Mouse (Mus musculus): ENCODE data around the gene Bpifa2. TPM values are rescaled to one million over a fixed set of nuclear protein-coding genes. Genes with fewer than 3 reads are reported as not detected.
"Not testable (repeated sequence)": the region's sequence is repeated elsewhere in the genome, so short reads cannot be mapped to it uniquely, and the experiment has no call there.

Gene Bpifa2
- polyA plus RNA-seq, 1 experiment from 2014 or later = not detected

- Histone ChIP-seq H3K4me1 (replicated peaks) (no peaks in the 10 kb centered on the region), H3K4me3 (replicated peaks) (no peak overlapping the region), H3K9ac (no peak overlapping the region), H3K27me3 (replicated peaks) (no peaks in the 10 kb centered on the region), H3K36me3 (no peaks in the 10 kb centered on the region), H3K4me2 (replicated peaks) (no peak overlapping the region), H3K27ac (no peak overlapping the region), H3K9me3 (no peaks in the 10 kb centered on the region)
- WGBS = 47% methylated on average over 1 of the region's 1 CpGs
- ATAC-seq = no peak
Measured at GRCm38 (mm10) chr2:154017990-154018389, 9.9 kb downstream of the Bpifa2 start.

GRCm38 (mm10) chr2:154024676-154025075 lies 16.6 kb downstream of the Bpifa2 start:
- H3K9ac ChIP-seq; ATAC-seq; H3K4me2 ChIP-seq (replicated peaks); H3K4me3 ChIP-seq (replicated peaks); H3K36me3 ChIP-seq; H3K27me3 ChIP-seq (replicated peaks); H3K4me1 ChIP-seq (replicated peaks); H3K27ac ChIP-seq; H3K9me3 ChIP-seq: not testable (repeated sequence)
- WGBS = 88% methylated on average over 4 of the region's 4 CpGs

- Histone ChIP-seq H3K27me3 (replicated peaks) (no peaks in the 10 kb centered on the region), H3K36me3 (no peaks in the 10 kb centered on the region), H3K9me3 (no peaks in the 10 kb centered on the region), H3K4me2 (replicated peaks) (no peak overlapping the region), H3K4me1 (replicated peaks) (no peaks in the 10 kb centered on the region), H3K9ac (no peak overlapping the region), H3K4me3 (replicated peaks) (no peak overlapping the region), H3K27ac (no peak overlapping the region)
- no peak for ATAC-seq
- WGBS = 46% methylated on average over 2 of the region's 2 CpGs
Measured at GRCm38 (mm10) chr2:154038932-154039331, 30.9 kb downstream of the Bpifa2 start.

GRCm38 (mm10) chr2:154044743-154045142 lies 36.7 kb downstream of the Bpifa2 start:
- Histone ChIP-seq H3K36me3 (no peaks in the 10 kb centered on the region), H3K9ac (no peak overlapping the region), H3K4me1 (replicated peaks) (no peaks in the 10 kb centered on the region), H3K9me3 (no peaks in the 10 kb centered on the region), H3K27ac (no peak overlapping the region), H3K27me3 (replicated peaks) (no peaks in the 10 kb centered on the region), H3K4me3 (replicated peaks) (no peak overlapping the region), H3K4me2 (replicated peaks) (no peak overlapping the region)
- ATAC-seq = no peak
- WGBS = 81% methylated on average over 3 of the region's 3 CpGs

GRCm38 (mm10) chr2:154058690-154059089 lies 50.6 kb downstream of the Bpifa2 start:
- WGBS = 50% methylated on average over 2 of the region's 2 CpGs
- H3K4me1 ChIP-seq (replicated peaks) = no peaks in the 10 kb centered on the region
- H3K4me2 ChIP-seq (replicated peaks) = no peak overlapping the region
- no peaks in the 10 kb centered on the region for H3K27me3 ChIP-seq (replicated peaks)
- ATAC-seq = no peak
- H3K27ac ChIP-seq = no peak overlapping the region
- H3K4me3 ChIP-seq (replicated peaks) = no peak overlapping the region
- no peak overlapping the region for H3K9ac ChIP-seq
- no peaks in the 10 kb centered on the region for H3K36me3 ChIP-seq
- no peaks in the 10 kb centered on the region for H3K9me3 ChIP-seq

Other genes with a start within 250 kb of the Bpifa2 start
- gene Efcab8, start 228.3 kb upstream of the Bpifa2 start, polyA plus RNA-seq (2015; fragmentation: Nextera tagmentation; extraction: Ambion mirVana) = 0.03 TPM in 1 of 2 replicates, not detected in the other
- not detected in 2 replicates for gene Sun5, start 137.2 kb upstream of the Bpifa2 start, polyA plus RNA-seq (2015; fragmentation: Nextera tagmentation; extraction: Ambion mirVana)
- not detected in 2 replicates for gene Bpifb2, start 133.2 kb upstream of the Bpifa2 start, polyA plus RNA-seq (2015; fragmentation: Nextera tagmentation; extraction: Ambion mirVana)
- not detected in 2 replicates for gene Bpifb6, start 107.9 kb upstream of the Bpifa2 start, polyA plus RNA-seq (2015; fragmentation: Nextera tagmentation; extraction: Ambion mirVana)
- gene Bpifb3, start 90.0 kb upstream of the Bpifa2 start, polyA plus RNA-seq (2015; fragmentation: Nextera tagmentation; extraction: Ambion mirVana) = not detected in 2 replicates
- gene Bpifb4, start 70.1 kb upstream of the Bpifa2 start, polyA plus RNA-seq (2015; fragmentation: Nextera tagmentation; extraction: Ambion mirVana) = not detected in 2 replicates
- not detected in 2 replicates for gene Bpifa6, start 33.3 kb upstream of the Bpifa2 start, polyA plus RNA-seq (2015; fragmentation: Nextera tagmentation; extraction: Ambion mirVana)
- gene Bpifa3, start 122.1 kb downstream of the Bpifa2 start, polyA plus RNA-seq (2015; fragmentation: Nextera tagmentation; extraction: Ambion mirVana) = not detected in 2 replicates
- gene Bpifa1, start 134.6 kb downstream of the Bpifa2 start, polyA plus RNA-seq (2015; fragmentation: Nextera tagmentation; extraction: Ambion mirVana) = not detected in 2 replicates
- not detected in 2 replicates for gene Bpifa5, start 154.3 kb downstream of the Bpifa2 start, polyA plus RNA-seq (2015; fragmentation: Nextera tagmentation; extraction: Ambion mirVana)
- gene Bpifb1, start 182.6 kb downstream of the Bpifa2 start, polyA plus RNA-seq (2015; fragmentation: Nextera tagmentation; extraction: Ambion mirVana) = 0.25 and 8.3 TPM in 2 replicates
- 0.09 and 0.13 TPM in 2 replicates for gene Bpifb5, start 215.5 kb downstream of the Bpifa2 start, polyA plus RNA-seq (2015; fragmentation: Nextera tagmentation; extraction: Ambion mirVana)
- gene Bpifb9a, start 249.6 kb downstream of the Bpifa2 start, polyA plus RNA-seq (2015; fragmentation: Nextera tagmentation; extraction: Ambion mirVana) = not detected in 2 replicates